Mouse (Mus musculus) neural tube, embryonic 11.5 days (tissue): ENCODE results near the gene Adgra1. TPM values are rescaled to one million over a fixed set of nuclear protein-coding genes. Genes with fewer than 3 reads are reported as not detected.

Experiments used
- ATAC-seq: fragments of 200-750 bp; cut with Nextera tagmentation; 2 replicates; pipeline ENCODE4 v1.8.0; 2017; ENCODE audit warnings: moderate number of reproducible peaks, mild to moderate bottlenecking, moderate TSS enrichment, moderate library complexity; ENCODE audit not compliant: insufficient read depth, low FRiP score, low TSS enrichment
- DNase-seq: peaks from one replicate; pipeline ENCODE4 v3.0.0-alpha.2; 2015; ENCODE audit warnings: low spot score
- H3K27ac ChIP-seq: fragments of 300-500 bp; sonication (generic); 2 replicates; pipeline ENCODE4 v1.5.1; 2014; ENCODE audit warnings: low read depth, mild to moderate bottlenecking, low read length
- H3K27me3 ChIP-seq: fragments of 300-500 bp; sonication (generic); 2 replicates; pipeline ENCODE4 v1.6.1; 2014; ENCODE audit warnings: mild to moderate bottlenecking, low read length, mixed read lengths; ENCODE audit not compliant: control insufficient read depth, insufficient read depth
- H3K36me3 ChIP-seq: fragments of 300-500 bp; sonication (generic); 2 replicates; pipeline ENCODE4 v1.6.1; 2014; ENCODE audit warnings: mild to moderate bottlenecking, low read length, moderate library complexity, mixed read lengths; ENCODE audit not compliant: control insufficient read depth, insufficient read depth
- H3K4me1 ChIP-seq: fragments of 300-500 bp; sonication (generic); 2 replicates; pipeline ENCODE4 v1.6.1; 2014; ENCODE audit warnings: low read length, mixed read lengths; ENCODE audit not compliant: control insufficient read depth, insufficient read depth
- H3K4me2 ChIP-seq: fragments of 300-500 bp; sonication (generic); 2 replicates; pipeline ENCODE4 v1.6.1; 2014; ENCODE audit warnings: low read depth, mild to moderate bottlenecking, moderate library complexity
- H3K4me3 ChIP-seq: fragments of 300-500 bp; sonication (generic); 2 replicates; pipeline ENCODE4 v1.5.1; 2014; ENCODE audit warnings: low read depth, low read length
- H3K9ac ChIP-seq: fragments of 300-500 bp; sonication (generic); 2 replicates; pipeline ENCODE4 v1.6.1; 2014; ENCODE audit warnings: mild to moderate bottlenecking, low read length
- H3K9me3 ChIP-seq: fragments of 300-500 bp; sonication (generic); 2 replicates; pipeline ENCODE4 v1.6.1; 2016; ENCODE audit warnings: low read length; ENCODE audit not compliant: control insufficient read depth
- WGBS: fragments of 180-500 bp; shearing (Covaris S2); extraction: QIAGEN DNeasy Blood & Tissue Kit; methylation state at CpG from one replicate; pipeline ENCODE4 v1.1.7; 2014; 5-methylcytosine and 5-hydroxymethylcytosine counted together
- polyA plus RNA-seq: library from polyadenylated mRNA; unstranded; fragments of >200 nt; fragmentation: Nextera tagmentation; extraction: Ambion mirVana; gene quantifications from 2 replicates; pipeline ENCODE4 v1.2.1, GENCODE M21; 2014

The Adgra1 gene
- polyA plus RNA-seq: 9.7 and 9.9 TPM in 2 replicates

GRCm38 (mm10) chr7:139834036-139834435 is at the start of gene Adgra1:
Adgra1 (plus strand) TSS chr7:139834174.
- DNase-seq (peak; percentile 88), ATAC-seq (peak; percentile 74)
- peaks cover 24% of the 10 kb centered on the region for H3K4me1 ChIP-seq
- no peaks in the 10 kb centered on the region for H3K36me3 ChIP-seq
- H3K4me2 ChIP-seq: peak within 1 kb of the TSS; percentile 42
- 1% methylated on average over 27 of the region's 27 CpGs for WGBS
- peak within 1 kb of the TSS; percentile 52 for H3K9ac ChIP-seq
- H3K9me3 ChIP-seq: no peaks in the 10 kb centered on the region
- H3K4me3 ChIP-seq: peak within 1 kb of the TSS; percentile 17
- no peaks in the 10 kb centered on the region for H3K27me3 ChIP-seq
- peak within 1 kb of the TSS; percentile 39; the same call in 1 of the 2 replicates for H3K27ac ChIP-seq

- ATAC-seq: no peak
- Histone ChIP-seq H3K27ac (no peak overlapping the region), H3K27me3 (no peaks in the 10 kb centered on the region), H3K9me3 (no peaks in the 10 kb centered on the region), H3K9ac (no peak overlapping the region), H3K36me3 (no peaks in the 10 kb centered on the region), H3K4me2 (no peak overlapping the region), H3K4me3 (no peak overlapping the region), H3K4me1 (no peaks in the 10 kb centered on the region)
- DNase-seq: no peak
- WGBS: 81% methylated on average over 2 of the region's 2 CpGs
Measured at GRCm38 (mm10) chr7:139787382-139787781, 46.6 kb upstream of the Adgra1 start.

GRCm38 (mm10) chr7:139788927-139789326 is 45.0 kb upstream of the Adgra1 start:
- no peak for DNase-seq
- no peaks in the 10 kb centered on the region for H3K9me3 ChIP-seq
- H3K27ac ChIP-seq: no peak overlapping the region
- no peaks in the 10 kb centered on the region for H3K36me3 ChIP-seq
- ATAC-seq: no peak
- no peaks in the 10 kb centered on the region for H3K4me1 ChIP-seq
- WGBS: 84% methylated on average over 11 of the region's 11 CpGs
- H3K4me2 ChIP-seq: no peak overlapping the region
- H3K4me3 ChIP-seq: no peak overlapping the region
- no peaks in the 10 kb centered on the region for H3K27me3 ChIP-seq
- no peak overlapping the region for H3K9ac ChIP-seq

GRCm38 (mm10) chr7:139789718-139790117 is 44.3 kb upstream of the Adgra1 start:
- Histone ChIP-seq H3K9me3 (no peaks in the 10 kb centered on the region), H3K36me3 (no peaks in the 10 kb centered on the region), H3K9ac (no peak overlapping the region), H3K4me2 (no peak overlapping the region), H3K4me1 (no peaks in the 10 kb centered on the region), H3K27ac (no peak overlapping the region), H3K4me3 (no peak overlapping the region), H3K27me3 (no peaks in the 10 kb centered on the region)
- no peak for ATAC-seq
- WGBS: 92% methylated on average over 4 of the region's 4 CpGs
- no peak for DNase-seq

GRCm38 (mm10) chr7:139791601-139792000 is 42.4 kb upstream of the Adgra1 start:
- H3K27ac ChIP-seq: no peak overlapping the region
- H3K4me2 ChIP-seq: no peak overlapping the region
- no peak overlapping the region for H3K9ac ChIP-seq
- DNase-seq: no peak
- no peaks in the 10 kb centered on the region for H3K27me3 ChIP-seq
- ATAC-seq: no peak
- H3K9me3 ChIP-seq: no peaks in the 10 kb centered on the region
- no peaks in the 10 kb centered on the region for H3K36me3 ChIP-seq
- H3K4me1 ChIP-seq: no peaks in the 10 kb centered on the region
- WGBS: 80% methylated on average over 9 of the region's 9 CpGs
- no peak overlapping the region for H3K4me3 ChIP-seq

- no peaks in the 10 kb centered on the region for H3K9me3 ChIP-seq
- no peaks in the 10 kb centered on the region for H3K27me3 ChIP-seq
- DNase-seq (no peak), ATAC-seq (no peak)
- H3K36me3 ChIP-seq: no peaks in the 10 kb centered on the region
- WGBS: 71% methylated on average over 9 of the region's 9 CpGs
- H3K9ac ChIP-seq: no peak overlapping the region
- H3K4me2 ChIP-seq: no peak overlapping the region
- no peak overlapping the region for H3K27ac ChIP-seq
- H3K4me3 ChIP-seq: no peak overlapping the region
- H3K4me1 ChIP-seq: no peaks in the 10 kb centered on the region
Measured at GRCm38 (mm10) chr7:139795004-139795605, 38.9 kb upstream of the Adgra1 start.

- 71% methylated on average over 9 of the region's 9 CpGs for WGBS
- Histone ChIP-seq H3K27me3 (no peaks in the 10 kb centered on the region), H3K4me1 (no peaks in the 10 kb centered on the region), H3K4me3 (no peak overlapping the region), H3K9me3 (no peaks in the 10 kb centered on the region), H3K27ac (no peak overlapping the region), H3K9ac (no peak overlapping the region), H3K4me2 (no peak overlapping the region), H3K36me3 (no peaks in the 10 kb centered on the region)
- ATAC-seq (no peak), DNase-seq (no peak)
Measured at GRCm38 (mm10) chr7:139797186-139798109, 36.5 kb upstream of the Adgra1 start.

GRCm38 (mm10) chr7:139806175-139806601 is 27.8 kb upstream of the Adgra1 start:
- ATAC-seq (peak; percentile 61), DNase-seq (peak; percentile 47)
- H3K27me3 ChIP-seq: no peaks in the 10 kb centered on the region
- H3K36me3 ChIP-seq: no peaks in the 10 kb centered on the region
- H3K4me3 ChIP-seq: no peak overlapping the region
- H3K9me3 ChIP-seq: no peaks in the 10 kb centered on the region
- 42% methylated on average over 8 of the region's 8 CpGs for WGBS
- no peak overlapping the region for H3K9ac ChIP-seq
- H3K4me2 ChIP-seq: no peak overlapping the region
- no peaks in the 10 kb centered on the region for H3K4me1 ChIP-seq
- H3K27ac ChIP-seq: no peak overlapping the region
